Mouse (Mus musculus): ENCODE measurements around the gene Nup98. TPM values are rescaled to one million over a fixed set of nuclear protein-coding genes. Genes with fewer than 3 reads are reported as not detected.

The Nup98 gene
- 27.2 and 27.4 TPM in 2 replicates for polyA plus RNA-seq (2015; fragmentation: Nextera tagmentation; extraction: Ambion mirVana)

GRCm38 (mm10) chr7:102209756-102210721, at the start of gene Nup98, which contains the start of gene Pgap2:
Gene Nup98, minus strand, starts transcription at chr7:102210176.
Gene Pgap2, plus strand, starts transcription at chr7:102210208.
- Histone ChIP-seq H3K4me1 (replicated peaks) (peaks cover 21% of the 10 kb centered on the region), H3K4me3 (replicated peaks) (peak within 1 kb of the TSS; percentile 59), H3K9ac (replicated peaks) (peak within 1 kb of the TSS; percentile 79), H3K9me3 (no peaks in the 10 kb centered on the region), H3K4me2 (replicated peaks) (peak within 1 kb of the TSS; percentile 75), H3K36me3 (no peaks in the 10 kb centered on the region), H3K27me3 (no peaks in the 10 kb centered on the region), H3K27ac (peak within 1 kb of the TSS; percentile 95)
- WGBS, result under 1% methylated on average over 72 of the region's 87 CpGs
- peak; percentile 99 for ATAC-seq

GRCm38 (mm10) chr7:102258753-102259152, 48.8 kb upstream of the Nup98 start:
- no peak for ATAC-seq
- H3K4me3 ChIP-seq (replicated peaks), result no peak overlapping the region
- no peaks in the 10 kb centered on the region for H3K4me1 ChIP-seq (replicated peaks)
- H3K36me3 ChIP-seq, result no peaks in the 10 kb centered on the region
- no peaks in the 10 kb centered on the region for H3K27me3 ChIP-seq
- H3K9ac ChIP-seq (replicated peaks), result no peak overlapping the region
- H3K9me3 ChIP-seq, result no peaks in the 10 kb centered on the region
- H3K4me2 ChIP-seq (replicated peaks), result no peak overlapping the region
- H3K27ac ChIP-seq, result no peak overlapping the region
- WGBS, result 70% methylated on average over 3 of the region's 3 CpGs

GRCm38 (mm10) chr7:102258189-102258588, 48.2 kb upstream of the Nup98 start:
- H3K27me3 ChIP-seq, result no peaks in the 10 kb centered on the region
- ATAC-seq, result peak; percentile 72
- H3K9ac ChIP-seq (replicated peaks), result no peak overlapping the region
- 17% methylated on average over 4 of the region's 4 CpGs for WGBS
- no peak overlapping the region for H3K4me3 ChIP-seq (replicated peaks)
- no peak overlapping the region for H3K4me2 ChIP-seq (replicated peaks)
- no peaks in the 10 kb centered on the region for H3K4me1 ChIP-seq (replicated peaks)
- no peaks in the 10 kb centered on the region for H3K9me3 ChIP-seq
- no peak overlapping the region for H3K27ac ChIP-seq
- no peaks in the 10 kb centered on the region for H3K36me3 ChIP-seq

- Histone ChIP-seq H3K36me3 (no peaks in the 10 kb centered on the region), H3K27ac (no peak overlapping the region), H3K9ac (replicated peaks) (no peak overlapping the region), H3K9me3 (no peaks in the 10 kb centered on the region), H3K4me2 (replicated peaks) (no peak overlapping the region), H3K4me3 (replicated peaks) (no peak overlapping the region), H3K27me3 (no peaks in the 10 kb centered on the region), H3K4me1 (replicated peaks) (no peaks in the 10 kb centered on the region)
- ATAC-seq, result no peak
- 85% methylated on average over 3 of the region's 3 CpGs for WGBS
Observed at GRCm38 (mm10) chr7:102256636-102257035, 46.7 kb upstream of the Nup98 start.

- no peak within 1 kb of the TSS for H3K9ac ChIP-seq (replicated peaks)
- WGBS, result 79% methylated on average over 3 of the region's 3 CpGs
Observed at GRCm38 (mm10) chr7:102255954-102256353, 46.0 kb upstream of the Nup98 start, which contains the start of gene Rhog. Gene Rhog, minus strand, starts transcription at chr7:102256054.

GRCm38 (mm10) chr7:102253631-102254030, 43.7 kb upstream of the Nup98 start:
- Histone ChIP-seq H3K27me3 (no peaks in the 10 kb centered on the region), H3K36me3 (no peaks in the 10 kb centered on the region), H3K4me2 (replicated peaks) (no peak overlapping the region), H3K27ac (no peak overlapping the region), H3K9ac (replicated peaks) (no peak overlapping the region), H3K4me1 (replicated peaks) (peaks cover 15% of the 10 kb centered on the region), H3K4me3 (replicated peaks) (no peak overlapping the region), H3K9me3 (no peaks in the 10 kb centered on the region)
- ATAC-seq, result no peak
- WGBS, result 90% methylated on average over 1 of the region's 1 CpGs

More at GRCm38 (mm10) chr7:102255954-102256353, 46.0 kb upstream of the Nup98 start, which contains the start of gene Rhog:
- Histone ChIP-seq H3K4me3 (replicated peaks) (no peak within 1 kb of the TSS), H3K9me3 (no peaks in the 10 kb centered on the region), H3K27me3 (no peaks in the 10 kb centered on the region), H3K36me3 (no peaks in the 10 kb centered on the region), H3K27ac (no peak within 1 kb of the TSS), H3K4me2 (replicated peaks) (no peak within 1 kb of the TSS), H3K4me1 (replicated peaks) (peaks cover 3% of the 10 kb centered on the region)
- ATAC-seq, result no peak

GRCm38 (mm10) chr7:102250631-102251214, 40.7 kb upstream of the Nup98 start:
- peak; percentile 80 for ATAC-seq
- Histone ChIP-seq H3K9ac (replicated peaks) (peak overlapping the region; percentile 85), H3K4me3 (replicated peaks) (peak overlapping the region; percentile 72), H3K4me2 (replicated peaks) (peak overlapping the region; percentile 93), H3K27ac (peak overlapping the region; percentile 67), H3K27me3 (no peaks in the 10 kb centered on the region), H3K4me1 (replicated peaks) (peaks cover 44% of the 10 kb centered on the region), H3K9me3 (no peaks in the 10 kb centered on the region), H3K36me3 (no peaks in the 10 kb centered on the region)
- under 1% methylated on average over 25 of the region's 33 CpGs for WGBS

GRCm38 (mm10) chr7:102249896-102250630, 40.1 kb upstream of the Nup98 start:
- no peaks in the 10 kb centered on the region for H3K36me3 ChIP-seq
- peak overlapping the region; percentile 85 for H3K9ac ChIP-seq (replicated peaks)
- under 1% methylated on average over 41 of the region's 49 CpGs for WGBS
- peak overlapping the region; percentile 67 for H3K27ac ChIP-seq
- peak overlapping the region; percentile 93 for H3K4me2 ChIP-seq (replicated peaks)
- ATAC-seq, result peak; percentile 83
- peak overlapping the region; percentile 72 for H3K4me3 ChIP-seq (replicated peaks)
- peaks cover 46% of the 10 kb centered on the region for H3K4me1 ChIP-seq (replicated peaks)
- H3K27me3 ChIP-seq, result no peaks in the 10 kb centered on the region
- H3K9me3 ChIP-seq, result no peaks in the 10 kb centered on the region

GRCm38 (mm10) chr7:102249531-102249895, 39.5 kb upstream of the Nup98 start:
- H3K27ac ChIP-seq, result peak overlapping the region; percentile 67
- no peaks in the 10 kb centered on the region for H3K9me3 ChIP-seq
- H3K4me1 ChIP-seq (replicated peaks), result peaks cover 46% of the 10 kb centered on the region
- peak overlapping the region; percentile 72 for H3K4me3 ChIP-seq (replicated peaks)
- no peaks in the 10 kb centered on the region for H3K36me3 ChIP-seq
- H3K9ac ChIP-seq (replicated peaks), result peak overlapping the region; percentile 85
- WGBS, result 0% methylated on average over 23 of the region's 23 CpGs
- H3K27me3 ChIP-seq, result no peaks in the 10 kb centered on the region
- H3K4me2 ChIP-seq (replicated peaks), result peak overlapping the region; percentile 93
- ATAC-seq, result peak; percentile 53

GRCm38 (mm10) chr7:102248691-102249404, 38.9 kb upstream of the Nup98 start:
- ATAC-seq, result no peak
- no peak overlapping the region for H3K27ac ChIP-seq
- WGBS, result 30% methylated on average over 16 of the region's 16 CpGs

More at GRCm38 (mm10) chr7:102248691-102249404, 38.9 kb upstream of the Nup98 start:
- Histone ChIP-seq H3K4me3 (replicated peaks) (peak overlapping the region; percentile 72), H3K27me3 (no peaks in the 10 kb centered on the region), H3K4me2 (replicated peaks) (peak overlapping the region; percentile 93), H3K9ac (replicated peaks) (peak overlapping the region; percentile 85), H3K9me3 (no peaks in the 10 kb centered on the region), H3K4me1 (replicated peaks) (peaks cover 46% of the 10 kb centered on the region), H3K36me3 (no peaks in the 10 kb centered on the region)

All from midbrain, embryonic 13.5 days (tissue).